Mouse (Mus musculus): ENCODE results near the gene Frmd4b.

- no peak for TF ChIP-seq CTCF (IDR thresholded peaks at IDR 0.05; ENCODE audit: extremely low read depth, insufficient read depth, insufficient read length, insufficient replicate concordance)
- no peak for TF ChIP-seq POLR2A (IDR thresholded peaks at IDR 0.05; ENCODE audit: low read depth, low read length)
Observed at GRCm38 (mm10) chr6:97363846-97364245, 253.5 kb downstream of the Frmd4b start.
